Mouse (Mus musculus): Measurements from ENCODE around the gene Gm10375.
"Not testable (repeated sequence)": the region's sequence is repeated elsewhere in the genome, so short reads cannot be mapped to it uniquely, and the experiment has no call there.

Gm10375 gene

DNA sequence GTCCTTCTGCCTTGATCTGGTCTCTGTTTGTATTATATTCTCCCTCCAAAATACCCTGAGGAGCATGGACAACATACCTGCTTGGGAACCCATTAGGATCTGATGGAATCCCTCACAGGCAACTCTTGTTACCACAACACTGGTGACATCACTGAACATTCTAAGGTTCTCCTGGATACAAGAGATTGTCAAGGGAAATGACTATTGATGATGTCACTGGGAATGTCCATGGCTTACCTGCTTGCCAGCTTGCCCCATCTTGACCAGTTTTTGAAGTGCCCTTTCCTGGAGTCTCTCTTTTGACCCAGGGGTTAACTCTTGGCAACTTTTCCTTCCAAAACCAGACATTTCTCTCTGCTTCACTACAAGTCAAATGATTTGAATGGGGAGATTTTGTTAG, at the start of gene Gm10375:
Gm10375 (minus strand) TSS at position 101 of the 400 bp plus-strand sequence.
- DNase-seq, result not testable (repeated sequence)

DNA sequence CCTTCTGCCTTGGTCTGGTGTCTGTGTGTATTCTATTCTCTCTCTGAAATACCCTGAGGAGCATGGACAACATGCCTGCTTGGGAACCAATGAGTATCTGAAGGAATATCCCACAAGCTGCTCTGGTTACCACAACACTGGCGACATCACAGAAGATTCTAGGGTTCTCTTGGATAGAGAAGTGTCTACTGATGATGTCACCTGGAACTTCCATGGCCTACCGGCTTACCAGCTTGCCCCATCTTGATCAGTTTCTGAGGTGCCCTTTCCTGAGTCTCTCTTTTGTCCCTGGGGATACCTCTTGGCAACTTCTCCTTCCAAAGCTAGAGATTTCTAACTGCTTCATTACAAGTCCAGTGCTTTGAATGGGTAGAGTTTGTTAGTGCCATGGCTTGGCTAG, 28.8 kb downstream of the Gm10375 start, which contains the start of gene Gm17654:
Gm17654 (minus strand) TSS at position 101 of the 400 bp plus-strand sequence.
- DNase-seq, result not testable (repeated sequence)

DNA sequence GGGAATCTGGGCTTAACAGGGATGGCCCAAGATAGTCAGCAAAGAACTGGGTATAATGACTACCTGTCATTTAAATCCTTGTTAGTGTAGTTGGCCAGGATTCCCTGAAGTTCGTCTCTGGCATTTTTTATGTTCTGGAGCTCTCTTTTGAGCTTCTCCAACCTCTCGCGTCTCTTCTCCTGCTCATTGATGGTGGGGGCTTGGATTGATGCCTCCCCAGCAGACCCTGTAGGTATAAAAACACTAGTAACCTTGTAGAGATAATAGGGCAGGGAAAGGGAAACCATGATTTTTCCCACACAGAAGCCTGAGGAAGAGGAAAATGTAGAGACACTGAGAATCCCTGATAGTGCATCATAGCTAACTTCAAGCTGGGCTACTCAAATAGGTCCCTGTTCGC, 29.8 kb downstream of the Gm10375 start:
- DNase-seq, result not testable (repeated sequence)
